Mouse (Mus musculus) MEL (cell line): ENCODE measurements around the gene Papola.

Source experiments
- CTCF ChIP-seq, 3 experiments: IDR thresholded peaks in 2 of 3; conservative IDR thresholded peaks in 1 of 3; 2 replicates each; pipeline ENCODE4 v1.5.1; 2011 to 2012; ENCODE audit warnings: low read length in 3 of 3, low read depth in 2 of 3, mild to moderate bottlenecking in 2 of 3, improper control_type of control experiment in 1 of 3, inconsistent platforms in 1 of 3, mixed read lengths in 1 of 3, moderate library complexity in 1 of 3; ENCODE audit not compliant: control insufficient read depth in 1 of 3, insufficient read depth in 1 of 3, poor library complexity in 1 of 3, severe bottlenecking in 1 of 3
- ELF1 ChIP-seq: IDR thresholded peaks from 2 replicates; pipeline ENCODE4 v1.6.1; 2014; ENCODE audit warnings: low read depth, mild to moderate bottlenecking, inconsistent platforms, low read length, improper control_type of control experiment, moderate library complexity
- ETS1 ChIP-seq: IDR thresholded peaks from 2 replicates; pipeline ENCODE4 v1.6.1; 2012; ENCODE audit warnings: low read depth, mild to moderate bottlenecking, inconsistent platforms, low read length, improper control_type of control experiment, moderate library complexity
- GATA1 ChIP-seq: IDR thresholded peaks from 2 replicates; pipeline ENCODE4 v1.6.1; 2011; ENCODE audit warnings: low read depth, low read length, improper control_type of control experiment
- HCFC1 ChIP-seq: IDR thresholded peaks from 2 replicates; pipeline ENCODE4 v1.6.1; 2012; ENCODE audit warnings: low read depth, mild to moderate bottlenecking, inconsistent platforms, low read length, improper control_type of control experiment, moderate library complexity
- JUND ChIP-seq: IDR thresholded peaks from 2 replicates; pipeline ENCODE4 v1.6.1; 2011; ENCODE audit warnings: low read depth, mild to moderate bottlenecking, improper control_type of control experiment, low read length
- POLR2A ChIP-seq, 2 experiments: IDR thresholded peaks; 2 replicates each; pipeline ENCODE4 v1.6.1; 2011 to 2012; ENCODE audit warnings: low read length in 2 of 2, mild to moderate bottlenecking in 2 of 2, control low read depth in 1 of 2, improper control_type of control experiment in 1 of 2, low read depth in 1 of 2, moderate library complexity in 1 of 2; ENCODE audit not compliant: control insufficient read depth in 1 of 2, insufficient read depth in 1 of 2, poor library complexity in 1 of 2
- TBP ChIP-seq: IDR thresholded peaks from 2 replicates; pipeline ENCODE4 v1.8.0; 2011; ENCODE audit warnings: low read depth, low read length, improper control_type of control experiment
- TCF12 ChIP-seq: IDR thresholded peaks from 2 replicates; pipeline ENCODE4 v1.6.1; 2014; ENCODE audit warnings: low read depth, mild to moderate bottlenecking, inconsistent platforms, low read length, improper control_type of control experiment, moderate library complexity
- USF1 ChIP-seq: IDR thresholded peaks from 2 replicates; pipeline ENCODE4 v1.6.1; 2014; ENCODE audit warnings: low read depth, mild to moderate bottlenecking, inconsistent platforms, low read length, improper control_type of control experiment, moderate library complexity
- ZC3H11A ChIP-seq: IDR thresholded peaks from 2 replicates; pipeline ENCODE4 v1.6.1; 2012; ENCODE audit warnings: low read depth, mild to moderate bottlenecking, inconsistent platforms, low read length, improper control_type of control experiment
- ZNF384 ChIP-seq: IDR thresholded peaks from 2 replicates; pipeline ENCODE4 v1.6.1; 2012; ENCODE audit warnings: low read depth, mild to moderate bottlenecking, inconsistent platforms, low read length, improper control_type of control experiment

DNA sequence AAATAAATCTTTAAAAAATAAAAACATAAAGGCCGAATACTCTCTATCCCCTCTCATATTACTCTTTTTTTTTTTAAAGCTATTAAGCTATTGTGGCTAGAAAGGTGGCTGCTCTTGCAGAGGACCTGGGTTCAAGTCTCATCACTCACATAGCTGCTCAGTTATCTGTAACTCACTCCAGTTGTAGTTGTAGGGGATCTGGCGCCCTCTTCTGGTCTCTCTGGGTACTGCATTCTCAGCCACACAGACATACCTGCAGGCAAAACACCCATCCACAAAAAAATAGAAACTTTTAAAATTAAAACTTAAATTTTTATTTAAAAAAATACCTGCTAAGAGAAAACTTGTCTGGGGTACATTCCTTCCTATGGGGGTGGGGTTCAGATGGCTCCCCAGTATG is 88.8 kb downstream of the Papola start:
- TF ChIP-seq CTCF (IDR thresholded peaks at IDR 0.05 in 2 of 3, conservative IDR thresholded peaks at IDR 0.05 in 1 of 3; ENCODE audit: control insufficient read depth in 1 of 3, insufficient read depth in 1 of 3, low read depth in 2 of 3, low read length in 3 of 3, poor library complexity in 1 of 3, severe bottlenecking in 1 of 3): peak; percentile 57 to 62 (median 59)
- no peak for TF ChIP-seq TBP
- no peak for TF ChIP-seq POLR2A (IDR thresholded peaks at IDR 0.05; ENCODE audit: control insufficient read depth in 1 of 2, insufficient read depth in 1 of 2, low read depth in 1 of 2, low read length in 2 of 2, poor library complexity in 1 of 2)
- TF ChIP-seq ZC3H11A: no peak
- TF ChIP-seq ELF1: no peak
- TF ChIP-seq GATA1: no peak
- no peak for TF ChIP-seq ETS1
- TF ChIP-seq ZNF384: no peak
- no peak for TF ChIP-seq TCF12
- TF ChIP-seq JUND: no peak
- TF ChIP-seq HCFC1: no peak
- no peak for TF ChIP-seq USF1
